Mouse (Mus musculus): ENCODE measurements around the gene 3110009E18Rik.

The 3110009E18Rik gene

DNA sequence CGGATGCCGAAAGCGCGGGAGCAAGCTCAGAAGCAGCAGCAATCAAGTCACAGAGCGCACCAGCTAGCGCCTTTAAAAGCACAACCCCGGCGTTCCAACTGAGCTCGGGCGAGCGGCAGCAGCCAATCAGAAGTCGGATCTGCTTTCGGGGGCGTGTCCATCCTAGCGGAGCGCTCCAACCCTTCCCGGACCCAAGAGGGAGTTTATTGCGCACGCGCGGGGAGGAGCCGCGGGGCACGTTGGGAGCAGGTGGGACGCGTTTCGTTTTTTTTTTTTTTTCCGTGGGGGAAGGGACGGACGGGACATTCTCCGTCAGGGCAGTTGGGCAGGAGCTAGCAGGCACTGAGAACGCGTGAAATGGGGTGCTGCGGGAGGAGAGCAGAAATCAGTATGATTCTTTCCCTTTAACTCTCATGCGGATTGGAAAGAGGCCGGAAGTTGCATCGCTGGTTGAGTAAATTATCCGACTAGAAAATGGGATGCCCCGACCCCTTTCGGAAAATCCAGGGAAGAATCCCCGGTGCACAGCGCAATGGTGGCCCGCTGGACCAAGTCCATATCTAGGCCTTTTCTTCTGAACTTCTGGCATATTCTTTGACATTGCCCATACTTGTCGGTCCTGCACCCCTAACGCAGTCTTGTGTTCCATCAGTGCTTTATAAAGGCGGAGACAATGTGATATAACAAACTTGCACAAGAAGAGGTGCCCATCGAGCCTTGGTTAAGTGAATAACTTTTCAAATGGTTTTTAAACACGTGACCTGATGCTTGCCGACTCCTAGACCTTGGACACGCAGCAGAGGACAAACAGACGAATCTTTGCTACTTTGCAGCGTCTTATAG, at the start of gene 3110009E18Rik, which contains the start of gene Dbi:
Gene 3110009E18Rik (plus strand): TSS at position 219 of the 843 bp plus-strand sequence.
Gene Dbi (minus strand): TSS at position 110 of the 843 bp plus-strand sequence.
- 1% methylated on average over 52 of the region's 52 CpGs for WGBS

DNA sequence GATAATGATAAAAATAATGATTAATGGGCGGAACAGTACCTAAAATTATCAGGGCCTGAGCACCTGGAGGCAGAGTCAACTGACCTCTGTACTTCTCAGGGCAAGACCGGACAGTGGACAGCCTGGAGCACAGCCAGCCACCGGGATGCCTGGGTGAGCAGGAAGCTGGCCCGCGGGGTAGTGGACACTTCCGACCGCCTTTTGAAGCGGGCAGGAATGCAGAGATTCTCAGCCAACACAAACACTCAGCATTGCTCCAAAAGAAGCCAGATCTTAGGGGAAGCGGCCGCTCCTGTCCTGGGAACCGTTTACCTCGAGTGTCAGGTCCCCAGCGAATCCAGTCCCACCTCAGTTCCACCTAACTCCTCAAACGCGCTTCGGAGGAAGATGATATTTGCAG, 48.1 kb upstream of the 3110009E18Rik start:
- WGBS, result 16% methylated on average over 16 of the region's 16 CpGs

DNA sequence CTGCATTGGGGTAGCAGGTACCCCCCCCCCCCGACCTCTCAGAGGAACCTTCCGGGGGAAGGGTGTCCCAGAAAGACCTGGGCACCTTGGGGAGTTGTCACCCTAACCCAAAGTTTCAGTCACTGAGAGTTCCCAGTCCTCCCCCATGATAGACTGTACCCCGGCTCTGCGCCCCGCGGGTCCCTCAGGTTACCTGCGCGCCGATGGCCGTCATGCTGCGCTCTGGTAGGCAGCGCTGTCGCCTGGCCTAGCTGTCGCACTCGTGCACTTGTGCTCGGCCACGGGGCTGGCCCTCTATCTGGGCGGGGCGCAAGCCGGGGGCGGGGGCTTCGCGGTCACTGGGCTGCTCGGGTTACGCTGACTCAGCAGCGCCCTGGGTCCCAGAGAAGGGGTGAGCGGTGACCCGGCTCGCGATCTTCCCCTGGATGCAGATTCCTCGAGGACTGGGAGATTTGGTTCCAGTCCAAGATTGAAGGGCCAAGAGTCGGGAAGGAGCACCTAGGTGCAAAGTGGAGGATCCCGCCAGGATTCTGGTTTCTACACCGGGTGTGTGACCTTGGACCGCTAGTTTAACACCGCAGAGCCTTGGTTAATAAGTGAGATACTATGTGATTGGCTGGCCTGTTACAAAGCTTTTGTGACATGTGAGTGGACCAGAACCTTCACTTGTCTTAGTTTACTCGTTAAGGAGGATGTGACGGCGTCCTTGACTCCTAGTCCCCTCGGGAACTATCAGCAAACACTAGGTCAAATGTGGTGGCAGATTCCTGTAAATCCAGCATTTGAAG, 47.3 kb upstream of the 3110009E18Rik start, which contains the start of gene Tmem37:
Gene Tmem37 (minus strand): TSS at position 556 of the 788 bp plus-strand sequence.
- WGBS, result 14% methylated on average over 40 of the region's 40 CpGs

DNA sequence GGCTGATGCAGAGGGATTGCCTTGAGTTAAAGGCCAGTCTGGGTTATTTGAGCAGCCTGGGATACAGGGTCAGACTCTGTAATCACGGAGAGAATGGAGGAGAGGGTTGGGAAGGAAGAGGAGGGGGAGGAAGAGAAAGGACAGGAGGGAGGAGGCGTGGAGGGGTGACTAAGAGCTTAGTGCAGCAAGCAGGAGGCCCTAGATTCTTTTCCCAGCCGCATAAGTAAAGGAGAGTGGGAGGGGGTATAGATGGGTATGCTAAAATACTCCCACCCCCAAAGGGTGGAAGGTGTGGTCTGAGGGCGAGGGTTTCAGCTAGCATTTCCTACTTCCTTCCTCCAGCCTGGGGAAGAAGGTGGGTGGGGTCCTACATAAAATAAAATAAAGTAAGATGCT, 46.7 kb upstream of the 3110009E18Rik start:
- 47% methylated on average over 4 of the region's 4 CpGs for whole genome bisulfite sequencing

DNA sequence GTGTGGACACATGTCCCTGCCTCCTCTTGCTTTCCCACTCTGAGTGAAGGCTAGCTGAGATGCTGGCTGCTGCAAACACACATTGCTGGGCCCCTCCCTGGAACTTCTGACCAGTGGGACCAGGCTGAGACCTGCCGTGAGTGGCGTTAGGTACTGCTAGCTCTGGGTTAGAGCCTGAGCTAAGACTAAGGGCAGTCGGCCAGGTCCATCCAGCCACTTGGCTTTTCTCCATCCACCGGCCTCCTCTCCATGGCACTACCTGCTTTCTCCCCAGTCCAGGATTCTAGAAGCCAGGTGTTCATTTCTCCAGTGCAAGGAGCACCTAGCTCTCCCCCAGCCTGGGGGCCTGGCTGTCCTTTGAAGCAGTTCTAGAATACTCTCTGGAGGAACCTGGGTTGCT, 46.1 kb upstream of the 3110009E18Rik start:
- whole genome bisulfite sequencing, result 68% methylated on average over 4 of the region's 4 CpGs

DNA sequence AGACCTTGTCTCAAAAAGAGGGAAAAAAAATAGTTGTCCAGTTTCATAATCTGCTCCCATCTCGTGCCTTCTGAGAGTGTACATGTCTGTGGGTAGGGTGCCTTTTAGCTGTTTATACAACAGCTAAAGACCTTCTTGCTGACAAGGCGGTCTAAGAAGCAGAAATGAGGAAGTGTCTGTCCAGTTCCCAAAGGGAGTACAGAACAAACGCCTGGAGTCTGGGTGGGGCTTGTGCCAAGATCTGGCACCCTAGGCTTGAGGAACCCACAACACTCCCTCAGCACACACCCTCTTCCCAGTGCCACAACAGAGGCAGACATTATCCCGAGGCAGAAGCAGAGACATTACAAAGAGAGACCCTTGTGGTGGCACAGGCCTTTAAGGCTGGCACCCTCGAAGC, 45.5 kb upstream of the 3110009E18Rik start:
- whole genome bisulfite sequencing, result 66% methylated on average over 5 of the region's 5 CpGs

DNA sequence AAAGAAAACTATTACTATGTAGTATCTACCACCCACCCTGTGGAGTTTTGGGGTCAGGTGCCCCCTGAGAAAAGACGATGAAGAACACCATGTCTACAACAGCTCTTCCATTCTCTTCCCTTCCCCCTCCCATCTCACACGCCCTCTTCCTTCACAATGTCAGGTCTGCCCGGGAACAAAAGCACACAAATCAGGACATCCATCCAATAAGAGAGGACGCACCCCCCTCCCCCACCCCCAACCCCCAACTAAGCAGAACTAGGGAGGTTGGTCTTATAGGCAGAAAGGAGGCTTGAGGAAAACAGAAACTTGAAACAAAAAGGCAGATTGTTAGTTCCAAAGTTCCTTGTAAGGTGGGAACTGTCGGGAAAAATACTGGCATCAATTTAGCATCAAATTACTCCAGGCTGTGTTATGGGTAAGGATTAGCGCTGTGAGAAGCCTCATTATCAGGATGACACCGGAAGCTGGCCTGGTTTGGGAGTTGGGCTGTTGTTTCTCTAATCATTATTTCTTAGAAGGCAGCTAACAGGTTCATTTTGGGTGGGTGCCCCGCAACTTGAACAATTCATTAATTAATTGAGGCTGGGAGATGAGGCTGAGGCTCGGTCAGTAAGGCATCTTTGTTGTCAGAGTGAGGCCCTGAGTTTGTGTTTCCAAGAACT, 43.1 kb upstream of the 3110009E18Rik start:
- 47% methylated on average over 9 of the region's 9 CpGs for WGBS

DNA sequence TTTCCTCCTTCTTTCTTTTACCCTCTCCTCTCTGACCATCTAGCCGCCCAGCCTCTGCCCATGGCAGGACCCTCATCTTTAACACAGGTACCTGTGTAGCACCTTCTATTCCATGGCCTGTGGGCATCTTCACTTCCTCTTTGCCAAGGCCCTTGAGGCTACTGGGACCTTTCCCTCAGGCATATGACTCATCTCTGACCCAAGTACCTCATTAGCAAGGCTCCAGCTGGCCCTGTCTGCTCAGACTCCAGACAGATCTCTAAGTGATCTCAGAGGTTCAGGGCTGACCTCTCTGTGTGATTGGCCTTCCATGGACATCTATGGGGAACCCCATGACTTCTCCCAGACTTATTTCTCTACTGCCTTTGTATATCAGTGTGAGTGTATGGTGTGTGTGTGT, 40.4 kb upstream of the 3110009E18Rik start:
- 95% methylated on average over 1 of the region's 1 CpGs for WGBS

DNA sequence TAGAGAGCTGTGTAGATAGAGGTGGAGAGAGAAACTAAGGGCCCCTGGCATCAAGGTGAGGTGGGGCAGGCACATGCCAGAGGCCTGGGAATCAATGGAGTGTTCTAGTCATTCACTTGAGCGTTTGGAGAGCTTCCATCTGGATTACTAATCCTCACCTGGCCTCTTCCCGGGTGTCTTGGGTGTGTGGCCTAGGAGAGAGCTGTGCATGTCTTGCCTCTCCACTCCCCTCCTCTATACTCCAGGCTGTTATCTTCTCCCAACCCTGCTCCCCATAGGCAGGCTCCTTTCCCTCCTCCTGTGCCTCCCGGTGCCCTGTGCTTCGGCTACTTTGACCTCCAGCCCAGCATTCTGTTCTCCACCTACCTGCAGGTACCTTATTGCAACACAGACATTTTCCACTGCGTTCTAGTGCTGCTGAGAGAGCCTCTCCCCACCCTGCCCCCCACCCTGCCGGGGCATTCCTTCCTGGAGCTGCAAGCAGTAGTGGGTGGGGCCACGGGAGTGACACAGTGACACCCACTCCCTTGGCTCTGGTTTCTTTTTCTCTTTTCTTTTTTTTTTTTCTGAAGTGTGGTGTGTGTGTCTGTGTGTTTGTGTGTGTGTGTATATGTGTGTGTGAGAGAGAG, 37.9 kb upstream of the 3110009E18Rik start:
- 48% methylated on average over 7 of the region's 7 CpGs for WGBS

DNA sequence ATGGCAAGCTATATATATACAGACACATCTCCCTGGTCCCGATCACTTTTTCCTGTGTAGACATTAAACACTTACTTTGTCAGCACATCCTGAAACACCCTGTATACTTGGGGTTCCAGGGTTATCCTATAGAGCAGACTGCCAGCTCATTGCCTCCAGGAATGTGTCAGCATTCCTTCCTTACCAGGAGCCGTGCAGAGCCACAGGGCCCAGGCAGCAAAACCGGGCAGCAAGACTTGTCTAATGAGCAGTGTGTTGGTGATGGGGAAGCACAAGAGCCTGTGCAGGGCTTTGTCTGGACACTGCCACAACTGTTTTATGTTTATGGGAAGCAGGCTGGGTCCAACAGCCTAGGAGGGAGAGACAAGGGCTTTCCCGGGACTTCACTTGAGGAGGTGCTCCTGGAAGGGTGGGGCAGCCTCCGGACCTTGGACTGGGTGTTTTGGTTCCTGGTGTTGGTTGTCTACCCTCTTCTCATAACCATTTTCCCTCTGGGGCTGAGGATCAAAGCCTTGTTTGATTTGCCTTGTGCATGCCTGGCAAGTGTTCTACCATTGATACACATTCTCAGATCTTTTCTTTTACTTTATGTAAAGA, 37.0 kb upstream of the 3110009E18Rik start:
- 74% methylated on average over 5 of the region's 5 CpGs for WGBS

DNA sequence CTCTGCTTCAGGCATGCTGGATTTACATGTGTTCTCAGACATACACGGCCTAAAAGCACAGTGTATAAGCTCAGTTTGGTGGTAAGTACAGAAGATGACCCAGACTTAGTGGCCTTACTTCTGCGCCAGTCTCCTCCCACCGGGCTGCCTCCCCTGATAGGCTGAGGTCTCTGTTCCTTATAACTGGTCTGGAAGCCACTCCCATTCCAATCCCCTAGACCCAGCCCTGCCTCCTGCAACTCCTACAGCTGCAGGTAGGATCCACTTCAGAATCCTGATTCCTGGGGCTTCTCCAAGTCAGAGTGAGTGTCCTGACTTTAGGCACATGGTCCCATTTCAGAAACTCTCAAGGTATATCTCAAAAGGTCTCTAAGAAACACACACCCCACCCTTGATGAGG, 35.3 kb upstream of the 3110009E18Rik start:
- WGBS, result 91% methylated on average over 3 of the region's 3 CpGs

DNA sequence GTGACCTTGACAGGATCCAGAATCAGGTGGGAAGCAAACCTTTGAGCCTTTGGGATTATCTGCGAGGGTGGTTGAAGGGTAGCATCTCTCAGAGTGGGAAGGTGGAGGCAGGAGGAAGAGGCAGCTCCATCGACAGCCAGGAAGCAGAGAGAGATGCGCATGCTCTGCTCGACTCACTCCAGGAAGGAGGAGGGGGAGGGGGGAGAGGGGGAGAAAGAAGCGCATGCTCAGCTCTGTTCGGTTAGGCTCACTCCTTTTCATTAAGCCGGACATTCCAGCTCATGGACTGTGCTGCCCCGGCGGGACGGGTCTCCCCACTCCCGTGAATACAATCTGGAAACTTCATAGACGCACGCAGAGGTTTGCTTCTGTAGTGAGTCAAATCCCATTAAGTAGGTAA, 34.3 kb upstream of the 3110009E18Rik start:
- WGBS, result 72% methylated on average over 13 of the region's 13 CpGs

DNA sequence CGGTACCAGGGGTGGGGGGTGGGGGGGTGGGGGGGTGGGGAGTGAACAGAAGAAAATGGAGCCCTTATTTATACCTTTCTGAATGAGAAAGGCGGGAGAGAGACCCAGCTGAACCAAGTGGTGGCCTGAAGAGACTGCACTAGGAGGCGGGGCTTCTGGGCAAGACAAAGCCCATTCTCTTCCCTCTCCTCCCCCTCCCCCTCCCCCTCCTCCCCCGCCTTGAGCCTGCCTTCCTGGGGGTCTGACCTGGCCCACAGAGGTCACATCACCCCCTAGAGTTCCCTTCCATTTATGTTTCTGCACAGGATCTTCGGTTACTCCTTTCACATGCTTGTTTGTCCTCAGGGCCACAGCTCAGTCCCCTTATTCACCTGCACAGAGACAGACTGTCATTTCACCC, 31.8 kb upstream of the 3110009E18Rik start:
- WGBS, result 66% methylated on average over 5 of the region's 5 CpGs

DNA sequence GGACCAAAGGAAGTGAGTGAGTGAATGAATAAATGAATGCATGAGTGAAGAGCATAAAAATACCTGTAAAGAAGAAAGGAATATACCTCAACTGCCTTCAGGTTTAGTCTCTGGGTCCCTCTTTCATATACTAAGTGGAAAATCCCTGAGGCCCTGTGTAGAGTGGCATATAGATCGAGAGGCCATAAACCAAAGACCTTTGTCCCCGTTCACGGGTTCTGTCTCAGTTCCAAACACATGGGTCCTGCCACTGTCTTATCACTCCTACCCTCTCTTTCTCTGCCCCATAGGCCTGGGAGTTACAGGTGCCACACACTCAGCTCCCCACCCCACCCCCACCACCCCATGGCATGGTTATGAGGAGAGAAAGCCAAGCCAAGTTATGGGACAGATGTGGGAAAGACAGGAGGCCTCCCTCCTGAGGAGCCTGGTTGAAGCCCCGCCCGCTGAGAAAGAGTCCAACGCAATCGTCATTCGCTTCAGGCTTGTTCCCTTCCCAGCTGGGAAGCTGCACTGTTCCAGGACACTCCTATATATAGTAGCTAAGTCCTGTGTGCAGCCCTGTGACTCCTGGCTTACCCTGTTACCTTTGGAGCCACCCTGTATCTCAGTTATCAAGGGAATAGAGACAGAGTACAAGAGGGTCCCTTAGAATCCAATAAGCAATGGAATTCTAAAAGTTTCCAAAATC, 30.0 kb upstream of the 3110009E18Rik start:
- 92% methylated on average over 8 of the region's 8 CpGs for WGBS

DNA sequence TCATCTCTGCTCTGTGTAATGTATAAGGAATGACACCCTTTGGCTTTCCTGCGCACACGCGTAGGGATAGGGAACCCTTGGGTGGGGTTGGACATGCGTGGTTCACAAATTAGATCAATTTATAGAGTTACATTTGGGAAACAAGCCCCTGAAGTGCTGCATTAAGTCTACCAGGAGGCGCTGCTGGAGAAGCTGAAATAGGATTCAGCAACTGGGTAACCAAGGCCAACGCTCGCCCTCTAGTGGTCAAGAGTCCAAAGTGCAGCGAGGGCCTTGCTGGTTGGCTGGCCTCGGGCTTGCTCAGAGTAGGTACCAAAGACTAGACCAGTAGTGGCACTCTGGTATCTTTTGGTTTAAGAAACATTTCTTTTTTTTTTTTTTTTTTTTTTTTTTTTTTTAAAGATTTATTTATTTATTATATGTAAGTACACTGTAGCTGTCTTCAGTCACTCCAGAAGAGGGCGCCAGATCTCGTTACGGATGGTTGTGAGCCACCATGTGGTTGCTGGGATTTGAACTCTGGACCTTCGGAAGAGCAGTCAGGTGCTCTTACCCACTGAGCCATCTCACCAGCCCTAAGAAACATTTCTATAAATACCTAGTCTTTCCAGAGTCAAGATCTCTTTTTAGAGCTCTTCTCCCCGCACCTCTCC, 27.4 kb upstream of the 3110009E18Rik start:
- 55% methylated on average over 13 of the region's 14 CpGs for WGBS

DNA sequence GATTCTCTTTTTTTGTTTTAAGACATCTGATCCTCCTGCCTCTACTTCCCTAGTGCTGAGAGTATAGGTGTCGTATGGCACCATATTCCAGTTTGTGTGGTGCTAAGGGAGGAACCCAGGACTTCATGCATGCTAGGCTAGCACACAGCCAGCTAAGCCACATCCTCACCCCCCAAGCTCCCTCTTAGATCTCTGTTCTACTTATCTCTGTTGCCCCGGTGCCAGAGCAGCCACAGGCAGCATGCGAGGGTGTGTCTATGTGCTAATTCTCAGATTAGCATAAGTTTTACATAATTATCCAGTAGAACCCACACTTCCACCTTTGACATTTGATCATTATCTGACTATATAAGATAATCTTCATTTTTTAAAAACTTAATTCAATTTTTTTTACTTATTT, 26.1 kb upstream of the 3110009E18Rik start:
- 81% methylated on average over 3 of the region's 3 CpGs for WGBS

DNA sequence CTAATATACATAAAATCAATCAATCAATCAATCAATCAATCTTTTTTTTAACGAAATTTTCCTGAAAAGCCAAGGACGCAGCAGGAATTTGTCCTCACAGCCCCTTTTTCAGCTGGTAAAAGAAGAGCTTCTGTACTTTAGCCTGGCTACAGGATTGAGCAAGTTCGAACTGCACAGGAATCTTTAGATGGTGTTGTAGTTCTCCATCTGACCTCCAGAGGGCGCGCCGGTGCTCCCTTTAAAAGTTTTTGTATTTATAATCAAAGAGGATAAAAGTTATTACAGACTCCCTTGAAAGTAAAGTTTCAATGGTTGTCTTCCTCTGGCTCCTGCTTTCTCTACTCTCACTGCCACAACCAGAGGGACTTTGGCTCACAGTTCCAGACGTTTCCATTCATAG, 22.7 kb upstream of the 3110009E18Rik start:
- 9% methylated on average over 7 of the region's 7 CpGs for WGBS

DNA sequence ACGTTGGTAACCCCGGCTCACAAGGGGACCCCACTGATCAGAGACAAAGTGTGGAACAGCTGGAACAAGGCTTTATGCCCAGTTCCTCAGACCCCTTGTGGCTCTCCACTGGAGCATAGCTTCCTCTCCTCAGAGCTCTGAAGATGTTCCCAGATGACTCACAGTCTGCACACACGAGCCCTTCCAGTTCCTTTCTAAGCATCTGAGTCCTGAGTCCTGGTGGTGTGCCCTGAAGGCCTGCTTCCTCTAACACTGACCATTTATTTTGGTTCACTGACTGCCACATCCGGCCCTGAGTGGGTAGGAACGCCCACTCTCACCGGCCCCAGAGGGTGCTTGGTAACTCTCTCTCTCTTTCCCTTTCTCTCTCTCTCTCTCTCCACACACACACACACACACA, 21.5 kb upstream of the 3110009E18Rik start:
- 43% methylated on average over 6 of the region's 6 CpGs for WGBS

DNA sequence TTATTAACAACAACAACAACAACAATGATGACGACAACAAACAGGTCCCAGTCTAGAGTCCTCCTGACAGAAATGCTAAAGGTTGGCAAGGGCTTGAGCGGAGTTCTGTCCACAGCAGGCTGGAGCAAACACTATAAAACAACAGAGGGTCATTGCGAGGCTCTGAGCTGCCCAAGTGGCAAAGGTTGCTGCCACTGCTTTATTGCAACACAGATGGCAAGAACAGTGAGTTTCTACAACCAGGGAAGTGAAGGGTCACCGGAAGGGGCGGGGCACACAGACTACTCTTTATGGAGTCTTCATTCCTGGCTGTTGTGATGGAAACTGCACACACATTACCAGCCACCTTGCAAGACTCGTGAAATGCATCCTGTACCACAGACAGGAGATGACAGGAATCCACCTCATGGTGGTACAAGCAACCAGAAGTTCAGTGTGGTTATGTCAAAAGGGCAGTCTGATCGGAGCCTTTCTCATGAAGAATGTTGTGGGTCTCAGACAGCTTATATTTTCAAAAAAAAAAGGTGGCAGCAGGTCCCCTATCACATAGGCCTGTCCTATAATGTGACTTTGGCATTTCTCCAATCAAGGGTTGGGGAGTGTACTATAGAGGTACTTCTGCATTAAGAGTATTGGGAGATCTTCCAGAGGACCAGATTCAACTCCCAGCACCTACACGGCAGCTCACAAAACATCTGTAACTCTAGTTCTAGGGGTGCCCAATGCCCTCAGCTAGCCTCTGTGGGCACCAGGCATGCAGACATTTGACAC, 20.3 kb upstream of the 3110009E18Rik start:
- WGBS, result 90% methylated on average over 8 of the region's 8 CpGs

Measured in cerebral cortex, adult 2 months (tissue).